Mouse (Mus musculus) adrenal gland, adult (tissue): Measurements from ENCODE around the gene Sirt4.
"Not testable (repeated sequence)": the region's sequence is repeated elsewhere in the genome, so short reads cannot be mapped to it uniquely, and the experiment has no call there.

ENCODE experiments used
- DNase-seq, 2 experiments: peaks; one replicate each; pipeline ENCODE4 v3.0.0; 2022 to 2023; ENCODE audit warnings: low spot score in 1 of 2; ENCODE audit not compliant: inconsistent age in 2 of 2

The Sirt4 gene

DNA sequence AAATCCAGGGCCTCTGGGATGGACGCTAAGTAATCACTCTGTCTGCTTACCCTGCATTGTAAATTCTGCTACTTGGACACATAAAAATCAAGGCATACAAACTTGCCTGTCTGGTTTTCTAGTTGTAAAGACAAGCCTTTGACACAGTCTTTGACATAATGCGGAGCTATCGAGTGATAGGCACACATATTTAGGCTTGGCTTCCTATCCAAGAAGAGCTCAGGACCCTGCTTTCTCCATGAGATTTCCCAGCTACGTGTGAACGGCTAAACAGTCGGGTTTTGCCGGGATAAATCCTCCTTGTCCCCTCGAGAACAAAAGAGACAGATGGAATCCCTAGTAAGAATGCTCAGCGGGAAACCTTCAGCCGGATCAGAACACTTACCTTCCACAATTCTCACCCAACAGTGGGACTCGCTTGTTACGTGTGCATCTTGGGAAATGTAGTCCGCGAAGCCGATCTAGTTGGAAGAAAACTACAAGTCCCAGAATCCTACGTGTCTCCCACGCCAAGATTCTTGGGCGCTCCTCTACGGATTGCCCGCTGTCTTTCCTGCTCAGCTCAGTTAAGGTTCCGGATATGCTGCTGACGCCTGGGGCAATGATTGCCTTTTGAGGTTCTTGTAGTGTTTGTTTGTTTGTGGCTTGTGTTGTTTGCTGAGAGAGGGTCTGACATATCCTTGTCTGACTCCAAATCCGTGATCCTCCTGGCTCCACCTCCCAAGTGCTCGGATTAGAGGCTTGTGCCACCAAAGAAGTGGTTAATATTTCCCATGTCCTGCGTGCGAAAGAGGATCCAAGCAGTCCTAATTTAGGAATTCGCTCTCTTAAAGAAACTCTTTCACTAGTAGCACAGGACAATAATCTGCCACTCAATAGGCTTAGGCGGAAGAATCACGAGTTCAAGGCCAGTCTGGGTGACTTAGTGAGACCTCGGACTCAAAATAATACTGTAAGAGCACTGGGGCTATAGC, at the start of gene Sirt4:
Gene Sirt4, minus strand, starts transcription at position 779 of the 974 bp plus-strand sequence.
- DNase-seq: peak; percentile 86 to 95

DNA sequence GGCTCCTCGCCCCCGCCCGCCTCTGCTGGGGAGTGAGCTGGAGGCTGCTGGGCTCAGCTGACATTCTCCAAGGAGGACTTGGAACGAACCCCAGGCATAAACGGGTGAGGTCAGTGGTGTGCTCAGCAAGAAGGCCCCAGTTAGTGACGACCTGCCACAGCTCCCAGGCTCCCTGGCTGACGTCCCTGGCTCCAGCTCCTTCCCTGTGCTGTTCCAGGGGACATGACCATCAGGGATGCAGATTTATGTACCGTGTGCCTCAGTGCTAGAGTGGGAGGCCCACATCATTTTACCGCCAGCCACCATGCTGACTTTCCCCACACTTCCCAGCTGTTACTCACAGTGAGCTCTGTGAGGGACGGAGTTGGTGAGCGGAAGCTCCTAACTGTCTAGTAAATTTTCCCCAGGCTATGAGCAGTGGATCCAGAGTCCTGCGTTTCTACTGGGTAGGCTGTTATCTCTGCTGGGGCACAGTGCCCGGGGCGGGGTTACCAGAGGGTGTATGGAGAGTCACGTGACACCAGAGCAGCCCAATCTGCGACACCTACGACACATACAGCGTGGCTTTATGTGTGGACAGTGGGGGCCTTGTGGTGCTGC, 47.2 kb upstream of the Sirt4 start:
- DNase-seq: peak; percentile 85 to 89

DNA sequence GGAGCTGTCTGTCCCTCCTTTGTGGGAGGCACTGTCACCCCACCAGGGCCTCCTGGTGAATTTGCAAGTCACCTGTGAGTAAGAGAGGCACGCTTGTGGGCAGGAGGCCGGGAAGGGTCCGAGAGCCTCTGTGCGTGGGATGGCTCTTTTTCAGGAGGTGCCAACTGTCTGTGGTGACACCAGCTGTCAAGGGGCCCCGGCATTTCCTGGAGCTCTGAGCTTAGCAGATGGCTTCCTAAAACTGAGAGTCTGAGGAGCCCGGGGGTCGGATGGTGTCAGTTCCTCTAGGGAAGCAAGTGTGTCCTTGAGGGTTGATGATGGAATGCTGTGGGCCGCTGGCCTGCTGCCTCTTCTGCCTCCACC, 45.9 kb upstream of the Sirt4 start:
- DNase-seq: peak in 1 of 2 experiments; percentile 80

DNA sequence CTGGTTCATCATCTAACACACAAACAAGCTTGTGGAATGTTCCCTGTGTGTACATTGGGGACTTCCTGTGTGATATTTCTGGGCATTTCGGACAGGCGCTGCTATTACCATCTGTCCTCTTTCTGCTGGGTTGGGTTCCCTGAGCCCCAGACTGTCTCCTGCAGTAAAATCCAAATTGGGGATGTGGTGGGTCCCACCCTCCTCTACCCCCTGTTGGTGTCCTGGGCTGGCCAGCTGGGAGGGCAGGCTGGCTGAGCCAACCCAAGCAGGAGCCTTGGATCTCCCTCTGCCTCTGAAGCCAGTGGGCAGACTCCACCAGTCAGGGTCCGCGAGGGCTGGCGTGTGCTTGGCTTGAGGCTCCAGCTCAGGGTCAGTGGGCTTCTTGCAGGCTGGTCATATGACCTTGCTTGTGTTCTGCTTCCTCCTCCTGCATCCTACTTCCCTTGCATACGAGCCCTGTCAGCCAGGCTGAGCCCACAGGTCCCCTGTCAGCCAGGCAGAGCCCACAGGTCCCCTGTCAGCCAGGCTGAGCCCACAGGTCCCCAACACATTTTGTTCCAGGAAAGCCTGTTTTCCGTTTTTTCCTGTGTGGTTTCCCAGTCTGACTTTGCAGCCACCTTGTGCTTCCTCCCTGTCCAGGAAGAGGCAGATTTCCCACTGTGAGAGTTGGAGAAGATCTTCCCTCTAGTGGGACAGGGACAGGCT, 45.4 kb upstream of the Sirt4 start:
- no peak for DNase-seq

DNA sequence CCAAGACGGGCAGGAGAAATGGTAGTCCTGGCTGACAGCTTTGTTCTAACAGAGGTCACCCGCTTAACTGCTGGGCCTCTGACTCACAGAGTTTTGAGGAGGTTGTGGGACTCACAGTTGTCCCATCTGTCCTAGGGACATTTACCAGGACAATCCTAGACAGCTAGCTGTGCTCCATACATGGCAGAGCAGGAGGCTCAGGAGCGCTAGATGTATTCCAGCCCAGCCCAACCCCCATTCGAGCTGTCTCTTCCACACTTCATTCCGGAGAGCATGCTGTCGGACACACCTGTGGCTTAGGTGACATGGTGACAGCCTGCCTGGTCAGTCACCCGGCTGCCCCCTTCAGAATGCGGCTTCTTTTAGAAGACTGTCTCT, 44.8 kb upstream of the Sirt4 start:
- DNase-seq: no peak

DNA sequence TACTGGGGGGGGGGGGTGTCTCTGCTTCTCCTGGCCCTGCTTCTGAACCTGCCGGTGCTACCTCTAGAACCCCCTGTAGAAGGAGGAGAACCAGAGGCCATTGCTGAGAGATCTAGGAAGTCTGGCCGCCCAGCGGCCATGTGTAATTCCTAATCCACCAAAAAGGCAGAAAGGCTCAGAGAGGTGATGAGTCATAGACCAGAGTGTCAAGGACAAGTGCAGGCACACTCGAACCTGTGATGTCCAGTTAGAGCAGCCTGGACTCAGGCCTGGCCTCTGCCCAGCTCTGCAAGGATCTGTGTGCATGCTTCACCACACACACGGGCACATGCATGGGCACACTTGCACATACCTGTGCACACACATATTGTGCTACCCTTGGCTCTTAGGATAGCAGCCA, 43.6 kb upstream of the Sirt4 start:
- DNase-seq: peak; percentile 72 to 76

DNA sequence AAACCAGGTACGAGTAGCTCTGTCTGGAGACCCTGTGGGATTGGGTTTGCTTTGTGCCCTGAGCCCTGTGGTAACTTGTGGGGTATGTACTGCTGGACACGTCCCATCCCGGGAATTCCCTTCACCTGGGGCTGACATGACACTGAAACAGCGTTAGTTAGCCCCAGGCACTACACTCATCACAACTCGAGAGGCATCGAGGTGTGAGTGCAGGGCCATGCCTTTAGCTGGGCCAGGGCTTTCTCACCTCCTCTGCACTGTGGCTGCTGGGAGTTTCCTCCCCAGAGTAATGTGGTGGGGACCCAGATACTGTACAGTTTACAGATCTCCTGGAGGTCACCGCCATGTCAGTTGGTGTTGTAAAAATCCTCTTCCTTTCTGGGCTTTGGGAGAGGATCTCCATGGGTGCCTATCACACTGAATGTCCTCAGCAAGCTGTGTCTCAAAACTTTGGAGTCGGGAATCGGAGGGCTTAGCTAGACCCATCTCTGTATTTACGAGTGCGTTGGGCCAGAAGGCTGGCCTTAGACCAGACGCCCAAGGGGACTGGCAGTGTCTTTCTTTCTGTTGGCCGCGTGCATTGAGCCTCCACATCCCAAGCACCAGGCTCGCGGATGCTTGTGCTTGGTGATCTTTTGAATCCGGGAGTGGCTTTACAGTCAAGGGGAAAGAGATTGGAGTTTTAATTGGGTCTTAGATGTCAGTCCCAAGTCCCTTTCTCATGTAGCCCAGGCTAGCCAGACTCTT, 42.1 kb upstream of the Sirt4 start:
- no peak for DNase-seq

DNA sequence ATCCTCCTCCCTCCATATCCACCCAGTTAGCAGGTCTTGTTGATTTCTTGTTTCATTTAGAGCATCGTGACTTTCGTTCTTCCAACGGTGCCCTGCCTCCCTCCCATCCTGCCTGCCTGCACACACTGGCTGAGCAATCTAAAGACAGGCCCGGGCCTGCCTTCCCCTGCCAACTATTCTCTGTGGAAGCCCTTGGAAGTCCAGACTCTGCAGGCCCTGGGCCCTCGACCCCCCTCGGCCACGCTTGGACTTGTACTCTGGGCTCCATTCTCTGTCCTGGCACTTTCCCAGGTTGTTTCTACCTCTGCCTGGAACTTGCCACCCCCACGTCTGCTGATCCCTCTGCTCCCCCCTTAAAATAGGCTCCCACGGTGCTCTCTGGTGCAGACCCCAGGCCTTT, 41.4 kb upstream of the Sirt4 start:
- no peak for DNase-seq

DNA sequence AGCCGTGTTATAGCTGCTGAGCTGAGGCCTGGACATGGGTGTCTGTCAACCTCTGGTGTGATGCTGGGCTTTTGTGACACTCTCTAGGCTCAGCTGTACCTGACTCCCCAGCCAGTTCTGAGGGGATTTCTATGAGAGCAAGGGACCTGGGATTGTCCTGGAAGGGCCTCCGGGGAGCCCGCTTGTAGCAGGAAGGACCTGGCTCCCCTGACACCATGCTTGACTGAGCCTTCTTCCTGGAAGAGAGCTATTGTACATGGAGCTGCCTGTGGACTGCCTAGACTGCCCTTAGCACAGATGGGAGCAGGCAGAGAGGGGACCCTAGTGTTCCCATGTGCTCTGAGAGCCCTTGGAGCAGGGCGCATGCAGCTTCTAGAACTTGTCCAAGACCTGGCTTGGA, 40.9 kb upstream of the Sirt4 start:
- DNase-seq: peak in 1 of 2 experiments; percentile 41

DNA sequence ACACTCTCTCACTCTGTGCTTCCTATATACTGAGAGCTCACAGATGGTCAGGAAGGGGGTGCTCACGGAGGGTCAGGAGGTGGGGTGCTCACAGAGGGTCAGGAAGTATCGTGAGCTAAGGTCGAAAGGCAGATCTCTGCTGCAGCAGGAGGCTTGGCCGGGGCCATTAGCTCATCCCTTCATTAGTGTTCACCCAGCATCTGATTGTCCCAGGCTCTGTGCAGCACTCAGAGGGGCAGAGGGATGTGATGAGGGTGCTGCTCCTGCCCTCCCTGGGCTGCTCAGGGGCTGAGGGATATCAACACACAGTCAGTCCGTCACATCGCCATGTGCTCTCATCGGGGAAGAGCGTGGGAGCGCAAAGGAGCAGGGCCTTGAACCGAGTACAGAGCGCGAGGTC, 39.9 kb upstream of the Sirt4 start:
- no peak for DNase-seq

DNA sequence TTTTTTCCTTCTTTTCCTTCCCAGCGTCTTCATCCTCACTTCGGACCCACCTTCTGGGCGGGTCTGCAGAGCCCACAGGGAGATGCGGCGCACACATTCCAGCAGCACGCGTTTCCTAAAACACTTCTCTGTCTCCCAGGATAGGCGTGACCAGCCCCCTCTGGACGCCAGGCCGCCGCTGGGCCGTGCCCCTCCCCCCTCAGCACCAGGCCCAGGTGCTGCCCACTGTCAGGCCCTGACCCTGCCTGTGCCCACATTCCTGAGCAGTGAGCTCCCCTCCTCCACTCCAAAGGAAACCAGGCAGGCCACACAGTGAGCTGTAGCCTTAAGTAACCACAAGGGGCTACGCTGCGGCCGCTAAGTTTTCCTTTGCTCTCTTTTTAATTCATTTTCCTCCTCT, 39.4 kb upstream of the Sirt4 start:
- peak in 1 of 2 experiments; percentile 47 for DNase-seq

DNA sequence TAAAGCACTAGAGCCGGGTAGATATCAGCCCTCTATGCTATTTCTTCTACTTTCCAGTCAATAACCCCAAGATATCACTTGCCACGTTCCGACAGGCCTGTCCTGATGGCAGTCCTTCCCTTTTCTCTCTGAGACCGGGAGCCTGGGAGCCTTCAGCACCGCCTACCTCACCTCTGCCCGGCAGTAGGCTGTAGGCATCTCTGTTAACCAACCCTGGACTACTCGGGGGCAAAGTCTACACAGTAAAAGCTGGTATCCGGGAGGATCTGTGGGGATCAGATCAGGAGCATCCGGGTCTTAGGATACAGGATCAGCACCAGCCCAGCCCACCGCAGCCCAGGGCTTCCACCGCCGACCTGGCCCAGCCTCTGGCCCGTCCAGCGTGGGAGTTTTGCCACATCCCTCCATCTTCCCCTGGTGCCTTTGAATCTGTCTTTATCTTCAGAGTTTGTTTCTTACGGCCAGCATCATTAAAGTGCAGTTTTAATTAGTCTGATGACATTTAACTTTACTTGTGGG, 38.5 kb upstream of the Sirt4 start:
- no peak for DNase-seq

DNA sequence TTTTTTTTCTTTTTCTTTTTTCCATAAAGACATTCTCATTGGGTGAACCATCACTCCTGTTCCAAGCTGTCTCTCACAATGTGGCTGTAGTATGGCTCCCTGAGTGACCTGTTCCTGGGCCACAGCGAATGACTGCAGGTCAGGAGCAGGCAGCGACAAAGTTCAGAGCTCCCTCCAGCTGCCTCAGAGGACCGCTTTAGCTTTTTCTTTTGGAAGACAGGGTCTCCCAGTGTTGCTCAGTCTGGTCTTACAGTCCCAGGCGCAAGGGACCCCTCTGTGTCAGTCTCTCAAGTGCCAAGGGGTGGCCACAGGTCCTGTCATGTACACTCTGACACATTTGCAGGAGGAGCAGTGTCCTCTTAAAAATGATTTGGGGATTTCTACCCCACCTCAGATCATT, 38.0 kb upstream of the Sirt4 start:
- no peak for DNase-seq

DNA sequence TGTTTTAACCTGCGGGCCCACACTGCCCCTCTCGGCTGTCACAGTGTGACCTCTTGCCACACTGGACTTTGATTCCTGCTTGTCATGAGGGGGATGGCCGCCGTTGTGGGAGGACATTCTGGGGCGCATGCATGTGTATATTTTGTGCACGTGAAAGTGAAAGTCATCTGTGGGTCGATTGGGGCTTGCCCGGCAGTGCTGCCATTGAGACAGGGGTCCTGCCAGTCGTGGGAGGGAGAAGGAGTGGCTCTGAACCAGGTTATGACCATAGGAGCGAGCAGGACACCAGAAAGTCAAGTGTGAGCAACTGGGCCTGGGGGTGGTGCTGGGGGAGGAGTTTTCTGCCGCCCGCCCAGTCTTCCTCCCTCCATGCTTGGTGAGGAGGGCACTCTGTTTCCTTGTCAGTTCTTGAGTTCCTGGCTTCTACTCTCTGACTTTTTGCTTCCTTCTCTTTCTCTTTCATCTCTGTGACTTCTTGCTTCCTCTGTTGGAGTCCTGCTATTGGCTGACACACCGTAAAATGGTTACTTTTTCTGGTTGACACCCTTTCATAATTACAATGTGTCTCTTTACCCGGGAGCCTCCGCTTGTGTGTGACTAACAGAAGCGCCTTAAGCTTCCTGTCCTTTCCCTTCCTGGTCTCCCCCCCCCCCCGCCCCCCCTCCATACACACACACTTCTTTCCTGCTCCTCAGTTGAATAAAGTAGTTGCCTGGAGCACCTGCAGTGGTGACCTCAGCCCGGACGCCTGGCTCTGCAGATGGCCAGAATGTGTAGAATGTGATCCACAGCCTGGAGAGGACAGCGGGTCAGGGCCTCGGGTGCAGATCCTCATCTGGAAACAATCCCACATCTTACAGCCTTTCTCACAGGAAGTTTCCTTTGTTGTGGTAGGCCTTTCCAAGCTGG, 37.3 kb upstream of the Sirt4 start:
- peak; percentile 63 to 81 for DNase-seq

DNA sequence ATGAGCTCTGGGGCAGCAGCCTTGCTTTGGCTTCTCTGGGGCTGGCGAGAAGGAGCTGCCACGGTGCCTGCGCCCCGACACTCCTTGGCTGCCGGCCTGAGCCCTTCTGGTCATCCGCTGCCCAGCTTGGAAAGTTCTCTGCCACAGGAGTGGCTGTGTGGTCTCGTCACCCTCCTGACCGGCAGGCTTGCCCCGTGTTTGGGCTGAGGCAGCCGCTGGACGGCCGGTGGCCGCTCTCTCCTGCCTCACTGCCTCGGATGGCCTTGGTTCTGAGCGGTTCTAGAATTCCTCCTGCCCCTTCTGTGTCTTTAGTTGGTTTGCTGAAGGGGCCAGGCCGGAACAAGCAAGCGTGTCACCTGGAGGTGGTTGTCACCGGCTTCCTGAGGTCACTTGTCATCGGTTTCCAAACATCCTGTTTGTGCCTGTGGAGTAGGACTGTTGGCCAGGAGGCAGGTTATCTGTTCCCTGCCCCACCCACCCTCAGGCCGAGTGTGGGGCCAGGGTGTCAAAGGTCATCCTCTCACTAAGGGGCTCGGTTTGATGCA, 35.9 kb upstream of the Sirt4 start:
- peak; percentile 59 to 77 for DNase-seq

DNA sequence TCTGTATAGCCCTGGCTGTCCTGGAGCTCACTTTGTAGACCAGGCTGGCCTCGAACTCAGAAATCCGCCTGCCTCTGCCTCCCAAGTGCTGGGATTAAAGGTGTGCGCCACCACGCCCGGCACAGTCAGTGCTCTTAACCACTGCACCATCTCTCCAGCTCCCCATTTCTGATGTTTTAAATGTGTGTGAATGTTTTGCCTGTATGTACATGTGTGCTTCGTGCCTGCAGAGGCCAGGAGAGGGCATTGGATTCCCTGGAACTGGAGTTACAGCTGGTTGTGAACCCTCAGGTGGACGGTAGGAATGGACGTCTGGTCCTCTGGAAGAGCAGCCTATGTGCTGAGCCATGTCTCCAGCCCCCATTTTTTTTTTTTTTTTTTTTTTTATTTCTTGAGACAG, 33.7 kb upstream of the Sirt4 start:
- DNase-seq: not testable (repeated sequence)

DNA sequence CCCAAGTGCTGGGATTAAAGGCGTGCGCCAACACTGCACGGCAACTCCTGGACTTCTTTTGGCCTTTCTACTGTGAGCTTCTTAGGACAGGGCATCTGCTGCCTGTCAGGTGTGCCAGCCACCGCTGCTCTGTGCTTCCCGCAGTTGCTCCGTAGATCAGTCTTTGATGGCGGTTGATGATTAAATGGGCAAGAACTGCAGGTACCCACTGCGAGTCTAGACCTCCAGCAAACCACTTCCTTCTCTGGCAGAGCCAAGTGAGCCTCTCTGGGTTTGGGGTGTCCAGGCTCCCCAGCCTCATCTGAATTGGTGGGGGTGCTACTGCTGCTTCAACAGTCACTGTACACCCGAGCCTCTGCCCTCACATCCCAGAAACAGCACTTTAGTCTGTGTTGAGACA, 33.0 kb upstream of the Sirt4 start:
- DNase-seq: no peak

DNA sequence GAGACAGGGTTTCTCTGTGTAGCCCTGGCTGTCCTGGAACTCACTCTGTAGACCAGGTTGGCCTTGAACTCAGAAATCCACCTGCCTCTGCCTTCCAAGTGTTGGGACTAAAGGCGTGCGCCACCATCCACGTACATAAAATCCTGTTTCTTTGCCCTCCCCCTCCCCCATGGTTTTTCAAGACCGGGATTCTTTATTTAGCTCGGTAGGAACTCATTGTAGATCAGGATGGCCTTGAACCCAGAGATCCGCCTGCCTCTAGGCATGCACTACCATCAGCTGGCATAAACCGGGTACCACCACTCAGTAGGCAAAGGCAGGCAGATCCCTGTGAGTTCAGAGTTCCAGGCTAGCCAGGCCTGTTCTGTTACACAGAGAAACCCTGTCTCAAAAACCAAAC, 32.4 kb upstream of the Sirt4 start:
- DNase-seq: no peak

DNA sequence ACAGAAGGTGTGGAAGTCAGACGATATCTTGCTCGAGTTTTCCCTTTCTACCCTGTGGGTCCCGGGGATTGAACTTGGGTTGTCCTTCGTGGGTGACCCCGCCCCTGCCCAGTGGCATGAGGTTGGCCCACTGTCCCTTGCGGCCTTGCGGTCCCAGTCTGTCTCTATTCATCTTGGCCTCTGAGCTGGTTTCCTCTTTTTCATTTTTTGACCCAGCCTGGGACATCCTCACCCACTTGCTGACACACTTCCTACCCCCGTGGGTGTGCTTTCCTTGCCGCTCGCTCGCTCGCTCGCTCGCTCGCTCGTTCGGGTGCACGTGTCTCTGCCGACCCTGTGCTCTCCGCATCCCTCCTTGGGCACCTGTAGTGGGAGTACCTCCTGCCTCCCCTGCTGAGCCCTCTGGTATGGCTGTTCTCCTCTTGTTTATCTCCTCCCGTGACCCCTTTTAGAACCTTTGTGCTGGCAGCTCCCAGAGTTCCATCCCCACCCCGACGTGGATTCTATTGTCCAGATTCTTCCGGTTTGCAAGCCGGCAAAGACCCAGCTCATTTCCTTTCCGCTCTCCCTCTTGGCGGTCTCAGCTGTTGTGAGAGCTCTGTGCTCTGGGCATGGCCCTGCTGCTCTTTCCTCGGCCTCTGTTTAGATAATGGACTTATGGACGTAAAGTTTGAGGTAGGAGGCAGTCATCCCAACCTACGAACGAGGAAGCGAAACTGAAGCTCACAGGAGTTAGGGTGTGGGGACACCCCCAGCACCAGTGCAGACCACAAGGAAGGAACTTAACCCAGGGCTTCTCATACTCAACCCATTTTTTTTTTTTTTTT, 31.8 kb upstream of the Sirt4 start:
- peak; percentile 59 to 75 for DNase-seq
